Mouse (Mus musculus) erythroid progenitor cell, adult 5-6 weeks (primary cell): ENCODE measurements around the gene Mpi. TPM values are rescaled to one million over a fixed set of nuclear protein-coding genes. Genes with fewer than 3 reads are reported as not detected.

Source experiments
- ATAC-seq: replicated peaks from 2 replicates; pipeline ENCODE4 v1.8.0; 2016; ENCODE audit warnings: moderate number of reproducible peaks, mild to moderate bottlenecking, moderate TSS enrichment, inconsistent platforms; ENCODE audit not compliant: poor library complexity, low FRiP score, severe bottlenecking
- total RNA-seq, 2 experiments: library from RNA; stranded (forward) in 1 of 2; stranded (reverse) in 1 of 2; fragments of 150-400 nt in 1 of 2; fragments of 186-747, 209-891 nt in 1 of 2; gene quantifications; 2 replicates each; pipeline versions ENCODE4 v1.2.3 to v1.2.4; 2015 to 2017; ENCODE audit warnings: low replicate concordance in 2 of 2

Gene Mpi
- total RNA-seq, 2 experiments from 2014 or later: 1.4 to 1.7 TPM

GRCm38 (mm10) chr9:57564609-57565008, 12.0 kb upstream of the Mpi start:
- no peak for ATAC-seq

- no peak for ATAC-seq
Measured at GRCm38 (mm10) chr9:57562896-57563372, 10.4 kb upstream of the Mpi start.

GRCm38 (mm10) chr9:57561711-57562099, 9.1 kb upstream of the Mpi start:
- no peak for ATAC-seq

DNA sequence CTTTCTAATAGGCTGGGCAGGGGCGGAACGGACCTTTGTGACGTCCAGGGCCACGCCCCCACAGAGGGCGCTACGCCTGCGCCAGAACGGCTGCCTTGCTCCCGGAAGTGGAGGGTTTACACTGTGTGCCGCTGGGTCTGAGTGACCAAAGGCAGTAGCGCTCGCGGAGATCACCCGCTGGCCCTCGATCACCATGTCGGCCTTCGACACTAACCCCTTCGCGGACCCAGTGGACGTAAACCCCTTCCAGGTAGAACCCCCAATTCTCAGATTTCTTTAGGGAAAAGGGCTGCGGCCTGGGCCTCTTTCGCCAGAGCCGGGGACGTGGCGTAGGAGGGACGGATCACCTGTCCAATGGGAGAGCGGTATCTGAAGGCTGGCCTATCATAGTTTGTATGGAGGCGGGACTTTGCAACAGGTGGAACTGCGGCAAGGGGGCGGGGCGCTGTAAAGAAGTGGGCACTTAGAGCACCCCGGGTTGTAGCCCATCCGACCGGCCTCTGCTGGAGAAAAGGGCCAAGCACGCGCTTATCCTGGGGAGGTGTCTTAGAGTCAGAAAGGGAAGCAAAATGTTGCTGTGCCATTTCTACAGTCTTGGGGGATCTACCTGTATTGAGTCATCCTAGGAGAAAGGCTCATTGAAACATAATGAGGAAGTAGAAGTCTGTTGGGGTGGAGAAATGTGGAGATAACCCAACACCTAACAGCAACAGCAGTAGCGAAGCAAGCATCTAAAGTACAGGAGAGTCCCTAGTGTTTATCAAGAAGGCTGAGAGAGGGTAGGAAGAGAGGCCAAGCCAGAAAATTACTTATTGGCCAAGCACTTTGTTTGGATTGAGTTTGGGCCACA, 8.5 kb upstream of the Mpi start, which contains the start of gene Scamp2:
TSS of gene Scamp2 (plus strand) at position 83 of the 850 bp plus-strand sequence.
- ATAC-seq: peak; percentile 98

GRCm38 (mm10) chr9:57560263-57560662, 7.7 kb upstream of the Mpi start:
- ATAC-seq: no peak

DNA sequence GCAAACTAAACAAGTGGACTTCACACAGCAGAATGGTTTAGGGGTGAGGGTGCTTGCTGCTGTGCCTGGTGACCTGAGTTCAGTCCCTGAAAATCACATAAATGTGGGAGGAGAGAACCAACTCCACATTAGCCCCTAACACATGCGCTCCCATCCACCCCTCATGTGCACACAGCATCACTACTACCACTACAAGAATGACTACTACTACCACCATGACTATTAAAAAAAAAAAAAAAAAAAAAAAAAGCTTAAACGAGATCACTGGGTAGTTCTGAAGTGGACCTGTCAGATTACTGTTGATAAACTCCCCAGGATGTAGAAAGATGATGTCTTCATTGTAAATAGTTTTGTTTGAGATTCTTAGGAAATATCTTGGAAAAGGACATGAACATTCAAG, 7.0 kb upstream of the Mpi start:
- ATAC-seq: no peak

- no peak for ATAC-seq
Measured at GRCm38 (mm10) chr9:57558625-57559024, 6.1 kb upstream of the Mpi start.

DNA sequence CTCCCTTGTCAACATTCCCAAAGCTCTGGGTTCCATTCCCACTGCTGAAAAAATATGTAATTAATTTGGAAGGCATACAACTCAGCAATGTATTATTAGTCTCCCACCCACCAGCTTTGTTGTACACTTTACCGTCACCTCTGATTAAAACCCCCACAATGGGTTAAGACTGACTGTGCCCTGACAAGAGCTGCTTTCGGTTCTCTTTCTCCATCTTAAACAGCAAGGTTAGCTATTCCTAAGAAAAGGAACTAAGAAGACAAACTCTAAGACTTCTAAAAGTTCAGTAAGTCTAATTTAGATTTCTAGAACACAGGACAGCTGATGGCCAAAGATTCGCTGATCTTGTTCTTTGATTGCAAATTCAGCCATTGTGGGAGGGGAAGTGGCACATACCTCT, 4.7 kb upstream of the Mpi start:
- no peak for ATAC-seq

GRCm38 (mm10) chr9:57554753-57555152, 2.2 kb upstream of the Mpi start:
- no peak for ATAC-seq

DNA sequence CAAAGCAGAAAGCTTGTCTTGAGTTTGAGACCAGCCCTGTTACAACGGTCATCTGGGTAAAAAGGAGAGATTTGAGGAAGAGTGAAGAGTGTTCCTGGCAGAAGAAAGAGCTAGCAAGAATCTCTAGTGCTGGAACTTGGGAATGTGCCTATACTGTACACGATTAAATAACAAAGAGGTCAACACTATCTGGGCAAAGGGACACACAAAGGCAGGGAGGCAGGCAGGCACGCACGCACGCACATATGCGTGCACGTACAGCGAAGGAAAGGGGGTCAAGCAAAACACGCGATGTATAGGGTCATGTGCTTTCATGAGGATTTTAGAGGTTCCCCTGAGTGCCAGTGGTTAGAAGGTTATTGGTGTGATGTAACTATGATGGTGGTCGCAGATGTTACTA, 556 bp upstream of the Mpi start:
- no peak for ATAC-seq

GRCm38 (mm10) chr9:57550126-57550862, 2.3 kb downstream of the Mpi start:
- no peak for ATAC-seq

DNA sequence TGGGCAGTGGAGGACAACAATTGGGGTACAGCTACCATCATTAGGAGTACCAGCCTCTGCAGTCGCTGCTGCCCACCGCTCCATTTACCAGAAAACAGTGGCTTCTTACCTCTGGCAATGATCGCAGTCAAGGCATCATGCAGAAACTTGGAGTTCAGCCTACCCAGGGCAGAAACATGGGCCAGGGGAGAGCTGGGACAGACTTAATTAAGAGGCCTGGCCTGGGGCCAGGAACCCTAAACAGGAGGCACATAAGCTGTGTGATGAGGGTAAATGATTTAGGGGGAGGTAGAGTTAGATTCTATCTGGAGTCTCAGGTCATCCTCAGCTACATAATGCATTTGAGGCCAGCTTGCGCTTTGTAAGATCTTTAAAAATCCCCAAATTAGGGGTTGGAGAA, 3.4 kb downstream of the Mpi start:
- ATAC-seq: no peak

DNA sequence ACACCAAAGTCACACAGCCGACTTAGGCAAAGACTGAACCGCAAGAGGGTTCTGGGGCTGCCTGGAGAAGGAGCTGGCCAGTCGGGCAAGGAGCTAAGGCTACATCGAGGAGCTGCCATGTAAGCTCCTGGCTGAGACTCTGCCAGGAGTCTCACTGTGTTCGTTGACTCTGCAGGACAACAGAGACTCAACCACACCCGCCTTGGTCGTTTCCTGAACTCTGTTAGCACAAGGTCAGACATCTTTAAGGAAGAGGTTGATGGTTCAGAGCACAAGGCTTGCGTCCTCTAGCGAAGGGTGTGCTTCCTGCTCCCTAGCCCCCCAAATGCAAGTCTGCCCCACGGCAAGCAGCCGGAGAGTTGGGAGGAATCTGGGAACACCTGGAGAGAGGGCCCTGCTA, 4.7 kb downstream of the Mpi start:
- ATAC-seq: no peak

DNA sequence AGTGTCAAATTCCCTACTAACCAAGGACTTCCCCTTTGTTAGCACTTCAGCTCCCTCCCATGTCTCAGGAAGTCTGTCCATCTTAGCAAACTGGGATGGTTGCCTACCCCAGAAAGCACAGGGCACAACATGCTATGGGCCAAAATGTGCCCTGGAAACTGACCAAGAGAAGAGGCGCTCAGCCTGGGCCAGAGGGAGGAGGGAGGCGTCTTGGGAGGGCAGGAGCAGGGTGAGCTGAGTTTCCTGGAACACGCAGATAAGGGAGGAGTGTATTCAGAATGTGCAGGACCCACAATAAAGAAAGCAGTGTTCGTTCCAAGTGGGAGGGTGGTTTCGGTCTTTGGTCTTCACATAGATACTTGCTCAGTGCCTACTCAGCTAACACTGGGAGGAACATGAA, 5.3 kb downstream of the Mpi start:
- peak; percentile 80 for ATAC-seq

GRCm38 (mm10) chr9:57543951-57544350, 8.6 kb downstream of the Mpi start:
- ATAC-seq: no peak

GRCm38 (mm10) chr9:57541312-57541711, 11.3 kb downstream of the Mpi start:
- peak; percentile 27; the same call in 1 of the 2 replicates for ATAC-seq

DNA sequence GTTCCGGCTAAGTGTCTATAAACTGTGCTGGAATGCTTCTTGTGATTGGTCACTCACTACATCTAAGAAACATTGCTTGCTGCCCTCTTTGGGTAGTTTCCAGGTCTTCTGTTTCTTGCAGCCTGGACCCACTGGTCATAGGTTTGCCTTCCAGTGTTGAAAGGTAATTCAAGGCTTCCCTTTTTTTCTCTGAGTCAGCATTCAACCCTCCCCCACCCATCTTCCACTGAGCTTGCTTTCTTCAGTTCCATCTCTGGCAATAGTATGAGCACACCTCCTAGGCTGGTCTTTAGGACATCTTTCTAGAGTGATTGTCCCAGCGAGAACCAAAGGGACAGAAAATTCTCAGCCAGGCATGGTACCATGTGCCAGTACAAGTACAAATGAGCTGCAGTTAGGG, 13.0 kb downstream of the Mpi start:
- ATAC-seq: no peak

GRCm38 (mm10) chr9:57537728-57538181, 14.8 kb downstream of the Mpi start:
- ATAC-seq: no peak

- peak; percentile 98 for ATAC-seq
Measured at GRCm38 (mm10) chr9:57537044-57537727, 15.4 kb downstream of the Mpi start, which contains the start of gene Fam219b. Fam219b (plus strand) TSS chr9:57537528.

GRCm38 (mm10) chr9:57536362-57536761, 16.2 kb downstream of the Mpi start:
- ATAC-seq: no peak
